Mouse (Mus musculus): ENCODE data around the gene Gm3468. TPM values are rescaled to one million over a fixed set of nuclear protein-coding genes. Genes with fewer than 3 reads are reported as not detected.
"Not testable (repeated sequence)": the region's sequence is repeated elsewhere in the genome, so short reads cannot be mapped to it uniquely, and the experiment has no call there.

Gm3468 gene
- 2.6 TPM in 2 replicates for polyA plus RNA-seq (2014; fragmentation: Nextera tagmentation; extraction: Ambion mirVana)

DNA sequence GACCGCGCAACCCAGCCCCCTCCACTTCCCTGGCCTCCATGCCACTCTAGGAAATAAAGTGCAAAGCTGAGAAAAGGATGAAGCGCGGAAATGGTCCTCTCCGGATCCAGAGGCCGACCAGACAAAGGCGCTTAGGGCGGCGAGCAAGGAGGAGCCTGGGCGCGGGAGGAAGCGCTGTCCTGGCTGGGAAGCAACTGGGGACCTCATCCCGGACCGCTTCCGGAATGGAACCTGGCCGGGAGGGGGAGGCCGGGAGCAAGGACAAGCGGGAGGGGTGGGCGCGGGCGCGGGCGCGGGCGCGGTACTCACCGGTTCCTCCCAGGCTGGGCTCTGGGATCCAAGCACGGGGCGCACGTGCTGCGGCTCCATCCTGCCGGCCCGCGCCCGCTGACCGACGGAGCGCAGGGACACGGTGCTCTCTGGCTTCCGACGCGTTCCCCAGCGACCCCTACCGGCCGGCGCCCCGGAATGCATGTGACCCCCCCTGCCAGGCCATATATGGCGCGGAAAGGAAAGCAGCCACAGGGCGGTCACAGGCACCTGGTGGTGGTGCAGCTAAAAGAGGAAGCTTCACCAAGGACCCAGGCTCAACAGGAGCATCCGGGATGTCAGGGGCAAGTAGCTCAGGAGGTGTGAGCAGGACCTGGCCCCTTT lies at the start of gene Gm3468:
Gm3468 (minus strand) TSS at position 394 of the 654 bp plus-strand sequence.
- not testable (repeated sequence) for H3K9ac ChIP-seq; H3K27me3 ChIP-seq (ENCODE audit: insufficient read depth, low read length); H3K27ac ChIP-seq (ENCODE audit: low read depth); H3K4me1 ChIP-seq (ENCODE audit: insufficient read depth); H3K36me3 ChIP-seq (ENCODE audit: insufficient read depth); H3K9me3 ChIP-seq (ENCODE audit: low read depth, low read length)
- ATAC-seq (ENCODE audit: insufficient read depth) (peak; percentile 97), DNase-seq (peak; percentile 81)
- H3K4me3 ChIP-seq (ENCODE audit: low read depth, low read length), result peak within 1 kb of the TSS; percentile 29
- peak within 1 kb of the TSS; percentile 51 for H3K4me2 ChIP-seq
- peak; percentile 67 for TF ChIP-seq CTCF (IDR thresholded peaks at IDR 0.05; ENCODE audit: low read depth)
- WGBS, result 0% methylated on average over 20 of the region's 51 CpGs

DNA sequence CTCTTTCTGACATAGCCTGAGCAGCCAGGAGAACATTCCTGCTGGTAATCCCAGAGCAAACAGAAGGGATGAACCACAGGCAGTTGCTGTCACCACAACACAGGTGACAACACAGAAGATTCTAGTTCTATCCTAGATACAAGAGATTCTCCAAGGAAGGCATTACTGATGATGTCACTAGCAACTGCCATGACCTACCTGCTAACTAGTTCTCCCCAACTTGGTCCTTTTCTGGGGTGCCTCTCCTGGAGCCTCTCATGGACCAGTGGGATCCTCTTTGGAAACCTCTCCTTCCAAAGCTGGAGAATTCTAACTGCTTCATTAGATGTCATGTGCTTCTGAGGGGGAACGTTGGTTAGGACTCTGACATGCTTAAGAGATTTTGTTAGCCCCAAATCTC lies 17.2 kb upstream of the Gm3468 start, which contains the start of gene Gm3476:
Gm3476 (minus strand) TSS at position 101 of the 400 bp plus-strand sequence.
- H3K36me3 ChIP-seq (ENCODE audit: insufficient read depth); H3K9me3 ChIP-seq (ENCODE audit: low read depth, low read length); H3K4me3 ChIP-seq (ENCODE audit: low read depth, low read length); H3K9ac ChIP-seq; ATAC-seq (ENCODE audit: insufficient read depth); DNase-seq; H3K4me1 ChIP-seq (ENCODE audit: insufficient read depth); H3K27me3 ChIP-seq (ENCODE audit: insufficient read depth, low read length); H3K4me2 ChIP-seq; H3K27ac ChIP-seq (ENCODE audit: low read depth): not testable (repeated sequence)
- WGBS, result no CpG with 5 or more reads among the region's 1 CpGs

DNA sequence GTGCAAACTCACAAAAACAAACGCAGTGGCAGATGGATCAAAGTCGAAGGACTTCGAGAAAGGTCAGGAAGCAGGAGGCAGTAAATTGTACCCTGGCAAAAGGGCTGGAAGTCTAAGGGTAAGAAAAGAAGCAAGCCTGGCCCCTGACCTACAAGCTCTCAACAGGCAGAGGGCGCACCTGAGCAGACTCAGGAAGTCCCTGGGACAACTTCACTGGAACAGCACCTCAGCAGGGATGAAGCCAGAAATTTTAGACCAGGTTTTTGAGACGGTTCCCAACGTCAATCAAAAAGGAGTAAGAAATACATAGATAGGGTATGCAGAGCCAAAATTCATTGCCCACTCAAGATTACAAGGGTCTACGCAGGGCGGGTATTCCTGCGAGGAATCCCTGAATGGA lies 965 bp downstream of the Gm3468 start:
- not testable (repeated sequence) for H3K4me1 ChIP-seq (ENCODE audit: insufficient read depth); H3K27me3 ChIP-seq (ENCODE audit: insufficient read depth, low read length); H3K27ac ChIP-seq (ENCODE audit: low read depth); H3K9me3 ChIP-seq (ENCODE audit: low read depth, low read length); H3K9ac ChIP-seq; H3K4me3 ChIP-seq (ENCODE audit: low read depth, low read length); H3K36me3 ChIP-seq (ENCODE audit: insufficient read depth); ATAC-seq (ENCODE audit: insufficient read depth)
- peak; percentile 4 for DNase-seq
- TF ChIP-seq CTCF (IDR thresholded peaks at IDR 0.05; ENCODE audit: low read depth), result peak; percentile 30
- 8% methylated on average over 8 of the region's 9 CpGs for WGBS
- H3K4me2 ChIP-seq, result peak overlapping the region; percentile 51

DNA sequence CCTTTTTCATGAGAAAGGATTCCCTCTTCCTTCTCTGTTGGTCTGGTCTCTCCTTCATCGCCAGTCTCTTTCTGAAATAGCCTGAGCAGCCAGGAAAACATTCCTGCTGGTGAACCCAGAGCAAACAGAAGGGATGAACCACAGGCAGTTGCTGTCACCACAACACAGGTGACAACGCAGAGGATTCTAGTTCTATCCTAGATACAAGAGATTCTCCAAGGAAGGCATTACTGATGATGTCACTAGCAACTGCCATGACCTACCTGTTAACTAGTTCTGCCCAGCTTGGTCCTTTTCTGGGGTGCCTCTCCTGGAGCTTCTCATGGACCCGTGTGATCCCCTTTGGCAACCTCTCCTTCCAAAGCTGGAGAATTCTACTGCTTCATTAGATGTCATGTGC lies 14.6 kb downstream of the Gm3468 start, which contains the start of gene Gm8206:
Gm8206 (minus strand) TSS at position 101 of the 400 bp plus-strand sequence.
- H3K9me3 ChIP-seq (ENCODE audit: low read depth, low read length); H3K4me3 ChIP-seq (ENCODE audit: low read depth, low read length); H3K27me3 ChIP-seq (ENCODE audit: insufficient read depth, low read length); ATAC-seq (ENCODE audit: insufficient read depth); DNase-seq; H3K4me2 ChIP-seq; H3K9ac ChIP-seq; H3K27ac ChIP-seq (ENCODE audit: low read depth); H3K36me3 ChIP-seq (ENCODE audit: insufficient read depth); H3K4me1 ChIP-seq (ENCODE audit: insufficient read depth): not testable (repeated sequence)
- 71% methylated on average over 2 of the region's 3 CpGs for WGBS

DNA sequence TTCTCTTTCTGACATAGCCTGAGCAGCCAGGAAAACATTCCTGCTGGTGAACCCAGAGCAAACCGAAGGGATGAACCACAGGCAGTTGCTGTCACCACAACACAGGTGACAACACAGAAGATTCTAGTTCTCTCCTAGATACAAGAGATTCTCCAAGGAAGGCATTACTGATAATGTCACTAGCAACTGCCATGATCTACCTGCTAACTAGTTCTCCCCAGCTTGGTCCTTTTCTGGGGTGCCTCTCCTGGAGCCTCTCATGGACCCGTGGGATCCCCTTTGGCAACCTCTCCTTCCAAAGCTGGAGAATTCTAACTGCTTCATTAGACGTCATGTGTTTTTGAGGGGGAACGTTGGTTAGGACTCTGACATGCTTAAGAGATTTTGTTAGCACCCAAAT lies 50.3 kb downstream of the Gm3468 start, which contains the start of gene Gm6337:
Gm6337 (minus strand) TSS at position 101 of the 400 bp plus-strand sequence.
- H3K4me3 ChIP-seq (ENCODE audit: low read depth, low read length); H3K9me3 ChIP-seq (ENCODE audit: low read depth, low read length); H3K4me2 ChIP-seq; H3K4me1 ChIP-seq (ENCODE audit: insufficient read depth); H3K9ac ChIP-seq; H3K36me3 ChIP-seq (ENCODE audit: insufficient read depth); DNase-seq; H3K27me3 ChIP-seq (ENCODE audit: insufficient read depth, low read length); ATAC-seq (ENCODE audit: insufficient read depth); H3K27ac ChIP-seq (ENCODE audit: low read depth): not testable (repeated sequence)
- WGBS, result 78% methylated on average over 2 of the region's 4 CpGs

Other genes with a start within 250 kb of the Gm3468 start
- 0.15 and 0.28 TPM in 2 replicates for gene Gm8237, start 228.3 kb downstream of the Gm3468 start, polyA plus RNA-seq (2014; fragmentation: Nextera tagmentation; extraction: Ambion mirVana)
- 0.46 and 0.62 TPM in 2 replicates for gene Gm3248, start 146.9 kb downstream of the Gm3468 start, polyA plus RNA-seq (2014; fragmentation: Nextera tagmentation; extraction: Ambion mirVana)
- not detected in 2 replicates for gene Gm3453, start 129.5 kb downstream of the Gm3468 start, polyA plus RNA-seq (2014; fragmentation: Nextera tagmentation; extraction: Ambion mirVana)
- not detected in 2 replicates for gene Gm6337, start 50.4 kb downstream of the Gm3468 start, polyA plus RNA-seq (2014; fragmentation: Nextera tagmentation; extraction: Ambion mirVana)
- 0.34 and 1.2 TPM in 2 replicates for gene Gm8206, start 14.7 kb downstream of the Gm3468 start, polyA plus RNA-seq (2014; fragmentation: Nextera tagmentation; extraction: Ambion mirVana)
- gene Gm3476, start 17.1 kb upstream of the Gm3468 start, polyA plus RNA-seq (2014; fragmentation: Nextera tagmentation; extraction: Ambion mirVana), result not detected in 2 replicates
- gene Gm21560, start 110.6 kb upstream of the Gm3468 start, polyA plus RNA-seq (2014; fragmentation: Nextera tagmentation; extraction: Ambion mirVana), result not detected in 2 replicates
- gene Gm3411, start 178.6 kb upstream of the Gm3468 start, polyA plus RNA-seq (2014; fragmentation: Nextera tagmentation; extraction: Ambion mirVana), result 1.2 and 1.4 TPM in 2 replicates
- gene Gm21103, start 196.2 kb upstream of the Gm3468 start, polyA plus RNA-seq (2014; fragmentation: Nextera tagmentation; extraction: Ambion mirVana), result not detected in 2 replicates
- not detected in 2 replicates for gene Gm3618, start 235.0 kb upstream of the Gm3468 start, polyA plus RNA-seq (2014; fragmentation: Nextera tagmentation; extraction: Ambion mirVana)

Data from lung, embryonic 14.5 days (tissue).